Mouse (Mus musculus) adrenal gland, postnatal 36 days (tissue): Measurements from ENCODE around the gene Olfr844. TPM values are rescaled to one million over a fixed set of nuclear protein-coding genes. Genes with fewer than 3 reads are reported as not detected.

Experiments used
- DNase-seq, 2 experiments: peaks; one replicate each; pipeline ENCODE4 v3.0.0; 2021; ENCODE audit warnings: mixed read lengths in 1 of 2
- long read RNA-seq, 2 experiments: library from polyadenylated mRNA; stranded (forward); transcript quantifications; one replicate each; pipeline ENCODE4 v2.0.0; 2021; ENCODE audit warnings: borderline sequencing depth in 2 of 2
- total RNA-seq, 2 experiments: library from RNA; stranded (reverse); gene quantifications; 2 replicates each; pipeline ENCODE4 v1.2.3; 2021

Olfr844 gene
- total RNA-seq, result not detected
- long read RNA-seq, experiment 1, result 0 reads
- long read RNA-seq, experiment 2, result 0 reads

DNA sequence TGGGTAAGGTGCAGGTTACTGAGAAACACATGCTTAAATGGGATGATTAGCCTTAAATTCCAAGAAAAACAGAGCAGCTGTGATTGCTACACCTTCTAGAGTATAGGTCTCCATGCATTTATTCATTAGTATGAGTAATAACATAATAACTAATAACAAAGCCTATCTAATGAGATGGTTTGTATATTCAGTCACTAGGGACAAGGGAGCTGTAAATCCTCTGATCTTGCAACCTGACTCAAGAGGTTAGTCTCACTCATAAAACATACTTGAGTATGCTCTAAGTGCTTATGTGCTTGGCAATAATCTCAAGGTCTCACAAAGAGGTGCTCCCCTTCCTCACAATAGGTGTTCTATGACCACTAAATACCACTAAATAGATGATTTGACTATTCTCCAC lies at the start of gene Olfr844:
TSS of gene Olfr844 (plus strand) at position 301 of the 400 bp plus-strand sequence.
- no peak for DNase-seq

DNA sequence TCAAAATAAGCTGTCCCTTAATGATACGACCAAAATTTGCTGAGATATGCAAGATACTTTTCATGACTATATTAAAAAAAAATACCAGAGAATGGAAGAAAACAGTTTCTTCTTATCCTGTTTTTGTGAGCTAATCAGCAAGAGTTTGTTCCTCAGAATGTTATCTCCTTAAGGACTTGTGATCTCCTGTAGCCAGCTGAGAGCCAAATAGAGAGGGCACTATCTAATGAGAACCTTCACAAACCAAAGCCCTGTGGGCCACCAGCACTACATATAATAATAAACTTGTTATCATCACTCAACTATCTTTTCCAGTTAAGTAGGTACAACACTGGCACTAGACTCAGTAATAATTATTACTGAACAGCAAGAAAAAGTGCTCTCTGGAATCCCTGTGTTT lies 20.0 kb downstream of the Olfr844 start, which contains the start of gene Olfr845:
TSS of gene Olfr845 (plus strand) at position 301 of the 400 bp plus-strand sequence.
- DNase-seq, result no peak

DNA sequence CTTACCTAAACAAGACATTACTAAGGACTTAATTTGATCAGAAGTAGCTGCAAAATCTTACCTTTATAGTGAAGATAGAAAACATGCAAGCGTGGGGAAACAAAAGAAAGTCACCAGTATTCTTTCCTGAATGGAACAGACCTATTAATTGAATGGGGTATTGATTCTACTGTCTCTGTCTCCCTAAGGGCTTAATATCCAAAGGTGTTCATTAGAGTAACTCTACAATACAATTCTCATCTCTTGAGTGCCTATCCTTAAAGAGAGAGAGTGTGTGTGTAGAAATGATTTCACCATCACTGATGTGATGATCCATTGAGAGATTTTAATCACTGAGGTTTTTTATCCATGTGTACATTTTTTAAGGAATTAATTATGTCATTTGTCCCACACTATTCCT lies 47.8 kb downstream of the Olfr844 start, which contains the start of gene Olfr846:
TSS of gene Olfr846 (minus strand) at position 101 of the 400 bp plus-strand sequence.
- DNase-seq, result no peak

Other genes with a start within 250 kb of the Olfr844 start
- gene Olfr836, start 196.0 kb upstream of the Olfr844 start, total RNA-seq, result not detected
- not detected for gene Olfr837, start 180.0 kb upstream of the Olfr844 start, total RNA-seq
- not detected for gene Olfr839-ps1, start 139.0 kb upstream of the Olfr844 start, total RNA-seq
- not detected for gene Olfr843, start 64.4 kb upstream of the Olfr844 start, total RNA-seq
- gene Olfr845, start 20.1 kb downstream of the Olfr844 start, total RNA-seq, result not detected
- gene Olfr846, start 47.7 kb downstream of the Olfr844 start, total RNA-seq, result not detected
- gene Olfr847, start 62.3 kb downstream of the Olfr844 start, total RNA-seq, result not detected
- not detected for gene Olfr849, start 123.9 kb downstream of the Olfr844 start, total RNA-seq
- not detected for gene Olfr850, start 161.9 kb downstream of the Olfr844 start, total RNA-seq
- gene Olfr851, start 176.9 kb downstream of the Olfr844 start, total RNA-seq, result not detected
- not detected for gene Olfr853, start 224.7 kb downstream of the Olfr844 start, total RNA-seq